Mouse (Mus musculus) kidney, adult 2 months (tissue): ENCODE measurements around the gene Nptn. TPM values are rescaled to one million over a fixed set of nuclear protein-coding genes. Genes with fewer than 3 reads are reported as not detected.

ENCODE experiments used
- DNase-seq: peaks from one replicate; pipeline ENCODE4 v3.0.0; 2021
- H3K27ac ChIP-seq: fragments of 200-500 bp; 2 replicates; pipeline ENCODE4 v1.5.1; 2012; ENCODE audit warnings: low read depth, low read length, control low read depth, inconsistent platforms; ENCODE audit not compliant: insufficient read depth
- H3K27me3 ChIP-seq: fragments of 200-500 bp; replicated peaks from 2 replicates; pipeline ENCODE4 v1.6.1; 2012; ENCODE audit warnings: mild to moderate bottlenecking, moderate library complexity, low read length, inconsistent platforms; ENCODE audit not compliant: control insufficient read depth, insufficient read depth
- H3K36me3 ChIP-seq: fragments of 200-500 bp; 2 replicates; pipeline ENCODE4 v1.6.1; 2012; ENCODE audit warnings: mild to moderate bottlenecking, moderate library complexity, low read length, inconsistent platforms; ENCODE audit not compliant: control insufficient read depth, insufficient read depth
- H3K4me1 ChIP-seq: fragments of 200-500 bp; 2 replicates; pipeline ENCODE4 v1.6.1; 2011; ENCODE audit warnings: low read length; ENCODE audit not compliant: control insufficient read depth, insufficient read depth
- H3K4me3 ChIP-seq: fragments of 200-500 bp; 2 replicates; pipeline ENCODE4 v1.5.1; 2011; ENCODE audit warnings: mild to moderate bottlenecking, low read depth, low read length, control low read depth; ENCODE audit not compliant: insufficient read depth
- CTCF ChIP-seq: fragments of 200-500 bp; conservative IDR thresholded peaks from 2 replicates; pipeline ENCODE4 v1.5.1; 2011; ENCODE audit warnings: low read depth, mild to moderate bottlenecking, control low read depth, low read length, moderate library complexity, mixed read lengths; ENCODE audit not compliant: insufficient read depth, insufficient read length
- POLR2A ChIP-seq: fragments of 200-500 bp; IDR thresholded peaks from one replicate; pipeline ENCODE4 v1.6.1; 2011; ENCODE audit warnings: low read depth, low read length, control low read depth
- WGBS: fragments of 180-500 bp; shearing (Covaris S2); methylation state at CpG from one replicate; pipeline ENCODE4 v1.1.7; 2018; 5-methylcytosine and 5-hydroxymethylcytosine counted together
- polyA plus RNA-seq: library from polyadenylated mRNA; depleted of rRNA; stranded (reverse); fragments of >200 nt; gene quantifications from 2 replicates; pipeline ENCODE4 v1.2.3, GENCODE M21; 2012

Nptn gene
- polyA plus RNA-seq, 1 experiment: 450 TPM

- Histone ChIP-seq H3K27me3 (no peaks in the 10 kb centered on the region), H3K4me1 (peaks cover 5% of the 10 kb centered on the region), H3K27ac (no peak overlapping the region), H3K36me3 (no peaks in the 10 kb centered on the region), H3K4me3 (peak overlapping the region; percentile 38; the same call in 1 of the 2 replicates)
- TF ChIP-seq POLR2A: no peak
- no peak for TF ChIP-seq CTCF
- no peak for DNase-seq
- 62% methylated on average over 4 of the region's 4 CpGs for WGBS
Measured at GRCm38 (mm10) chr9:58544879-58545324, 37.1 kb upstream of the Nptn start.

- no peak for TF ChIP-seq CTCF
- TF ChIP-seq POLR2A: no peak
- H3K36me3 ChIP-seq: no peaks in the 10 kb centered on the region
- peaks cover 5% of the 10 kb centered on the region for H3K4me1 ChIP-seq
- no peaks in the 10 kb centered on the region for H3K27me3 ChIP-seq
- WGBS: 78% methylated on average over 6 of the region's 6 CpGs
- H3K27ac ChIP-seq: no peak overlapping the region
- H3K4me3 ChIP-seq: no peak overlapping the region
- no peak for DNase-seq
Measured at GRCm38 (mm10) chr9:58545428-58545827, 36.6 kb upstream of the Nptn start.

DNA sequence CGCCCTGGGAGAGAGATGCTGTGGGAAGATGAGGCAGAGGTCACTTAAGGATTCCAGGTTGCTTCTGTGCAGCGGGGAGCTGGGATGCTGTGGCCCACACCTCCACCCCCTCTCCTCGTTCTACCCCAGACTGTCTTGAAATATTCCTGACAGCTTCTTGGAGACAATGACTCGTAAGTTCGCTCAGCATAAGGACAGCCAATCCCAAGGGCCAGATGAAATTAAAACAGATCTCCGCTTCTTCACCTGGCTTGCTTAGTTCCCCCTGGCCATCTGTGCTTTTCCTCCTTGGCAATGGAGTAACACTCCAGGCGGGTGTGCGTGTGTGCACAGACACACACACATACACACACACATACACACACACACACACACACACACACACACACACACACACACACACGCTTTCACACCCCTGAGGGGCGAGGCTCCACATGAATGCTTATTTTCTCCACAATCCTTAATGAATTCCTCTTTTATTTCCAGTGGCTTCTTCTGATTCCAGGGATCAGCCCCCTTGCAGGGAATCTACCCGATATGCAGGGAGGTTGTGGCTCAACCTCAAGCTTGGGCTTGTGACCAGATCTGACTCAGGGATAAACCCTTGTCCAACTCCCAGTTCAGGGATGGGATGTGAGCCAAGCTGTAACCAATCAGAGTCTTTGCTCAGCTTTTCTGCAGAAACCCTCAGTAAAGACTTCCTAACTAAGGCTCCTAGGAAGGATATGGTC is 35.2 kb upstream of the Nptn start:
- Histone ChIP-seq H3K4me3 (no peak overlapping the region), H3K27ac (no peak overlapping the region), H3K4me1 (peaks cover 5% of the 10 kb centered on the region), H3K36me3 (no peaks in the 10 kb centered on the region), H3K27me3 (no peaks in the 10 kb centered on the region)
- DNase-seq: no peak
- TF ChIP-seq POLR2A: no peak
- 84% methylated on average over 11 of the region's 11 CpGs for WGBS

DNA sequence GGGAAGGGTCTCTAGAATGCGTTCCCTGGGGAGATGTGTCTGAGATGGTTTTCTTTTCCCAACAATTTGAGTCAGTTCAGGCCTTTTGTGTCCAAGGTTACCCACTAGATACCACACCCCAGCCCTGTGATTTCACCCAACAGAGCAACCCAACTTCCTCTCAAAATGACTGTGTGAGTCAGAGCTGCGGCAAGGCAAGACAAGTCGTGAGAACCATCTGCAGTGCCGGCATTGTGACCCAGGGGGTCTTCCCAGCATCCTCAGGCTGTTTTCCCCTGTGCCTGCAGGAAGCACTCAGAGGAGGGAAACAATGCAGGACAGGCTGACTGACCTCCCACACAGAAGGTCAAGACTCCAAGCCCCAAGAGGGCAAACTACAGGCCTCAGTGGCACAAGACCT is 33.1 kb upstream of the Nptn start:
- no peak for DNase-seq
- Histone ChIP-seq H3K27ac (no peak overlapping the region), H3K4me3 (no peak overlapping the region), H3K36me3 (no peaks in the 10 kb centered on the region), H3K27me3 (no peaks in the 10 kb centered on the region), H3K4me1 (no peaks in the 10 kb centered on the region)
- TF ChIP-seq CTCF: no peak
- no peak for TF ChIP-seq POLR2A
- 76% methylated on average over 4 of the region's 4 CpGs for WGBS

- Histone ChIP-seq H3K36me3 (no peaks in the 10 kb centered on the region), H3K4me1 (no peaks in the 10 kb centered on the region), H3K4me3 (no peak overlapping the region), H3K27me3 (no peaks in the 10 kb centered on the region), H3K27ac (no peak overlapping the region)
- no peak for TF ChIP-seq CTCF
- TF ChIP-seq POLR2A: no peak
- WGBS: 50% methylated on average over 3 of the region's 3 CpGs
- DNase-seq: peak; percentile 33
Measured at GRCm38 (mm10) chr9:58549694-58550093, 32.3 kb upstream of the Nptn start.

DNA sequence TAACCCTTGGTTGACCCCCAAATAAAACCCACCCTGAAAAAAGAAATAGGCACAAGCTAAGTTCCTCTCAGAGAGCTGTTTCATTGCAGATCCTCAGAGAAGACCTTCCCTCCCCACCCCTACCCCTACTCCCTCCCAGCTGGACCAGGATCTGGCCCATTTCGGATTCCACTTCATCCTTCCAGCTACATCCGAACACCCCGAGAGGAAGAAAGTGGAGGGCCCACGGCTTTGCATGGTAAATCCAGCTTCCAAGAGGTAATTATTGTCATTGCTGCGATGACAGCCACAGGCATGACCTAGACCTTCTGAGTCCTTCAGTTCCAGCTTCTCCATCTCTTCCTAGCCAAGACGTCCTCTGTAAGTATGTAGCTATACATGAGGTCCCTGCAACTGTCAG is 31.1 kb upstream of the Nptn start:
- WGBS: 94% methylated on average over 6 of the region's 6 CpGs
- no peaks in the 10 kb centered on the region for H3K4me1 ChIP-seq
- no peaks in the 10 kb centered on the region for H3K36me3 ChIP-seq
- no peaks in the 10 kb centered on the region for H3K27me3 ChIP-seq
- DNase-seq: no peak
- no peak overlapping the region for H3K27ac ChIP-seq
- no peak overlapping the region for H3K4me3 ChIP-seq
- TF ChIP-seq CTCF: no peak
- no peak for TF ChIP-seq POLR2A

DNA sequence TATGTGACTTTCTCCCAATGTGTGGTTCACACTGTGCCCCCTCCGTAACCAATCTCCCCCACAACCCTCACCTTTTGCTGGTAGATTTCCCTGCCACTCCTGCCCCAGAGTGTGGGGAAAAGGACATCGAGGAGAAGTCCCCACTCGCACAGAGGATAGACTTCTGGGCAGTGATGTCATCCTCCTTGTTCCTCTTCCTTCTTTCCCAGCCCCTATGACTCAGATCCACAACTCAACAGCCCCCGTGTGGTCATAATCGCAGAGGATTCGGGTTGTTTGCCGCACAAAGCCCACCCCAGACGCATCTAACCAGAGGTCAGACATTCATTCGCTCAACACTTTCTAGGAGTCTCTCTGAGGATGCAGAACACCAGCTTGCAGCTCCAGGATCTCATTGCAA is 30.0 kb upstream of the Nptn start:
- no peaks in the 10 kb centered on the region for H3K27me3 ChIP-seq
- no peak overlapping the region for H3K27ac ChIP-seq
- H3K36me3 ChIP-seq: no peaks in the 10 kb centered on the region
- no peak overlapping the region for H3K4me3 ChIP-seq
- WGBS: 81% methylated on average over 9 of the region's 9 CpGs
- no peak for DNase-seq
- H3K4me1 ChIP-seq: no peaks in the 10 kb centered on the region
- TF ChIP-seq POLR2A (no peak), CTCF (no peak)
